Mouse (Mus musculus) heart, postnatal 10 days (tissue): ENCODE measurements around the gene Mocs3. TPM values are rescaled to one million over a fixed set of nuclear protein-coding genes. Genes with fewer than 3 reads are reported as not detected.

ENCODE experiments used
- DNase-seq, 2 experiments: peaks; one replicate each; pipeline ENCODE4 v3.0.0; 2021
- intact Hi-C: fragments of 180-260 bp; cut with DNase I; formaldehyde crosslinking; loops from one replicate; pipeline ENCODE4 v1.15.1; 2025
- total RNA-seq, 2 experiments: library from RNA; stranded (reverse); gene quantifications; 2 replicates each; pipeline ENCODE4 v1.2.3; 2021

Mocs3 gene
- total RNA-seq: 1 to 10 TPM; 6.1 to 7.4 TPM

- peak; percentile 92 to 93 for DNase-seq
- intact Hi-C loops: no loop called here
Measured at GRCm38 (mm10) chr2:168230026-168230728, at the start of gene Mocs3, which contains the start of the genes Gm20716 and Dpm1. Gene Mocs3, plus strand, starts transcription at chr2:168230622. Gene Gm20716, minus strand, starts transcription at chr2:168230364. Gene Dpm1, minus strand, starts transcription at chr2:168230591.

GRCm38 (mm10) chr2:168191856-168192255, 38.6 kb upstream of the Mocs3 start:
- intact Hi-C loops: no loop called here
- no peak for DNase-seq

- intact Hi-C loops: no loop called here
Measured at GRCm38 (mm10) chr2:168193685-168194084, 36.7 kb upstream of the Mocs3 start.

GRCm38 (mm10) chr2:168195721-168196120, 34.7 kb upstream of the Mocs3 start:
- intact Hi-C loops: no loop called here
- DNase-seq: no peak

More at GRCm38 (mm10) chr2:168193685-168194084, 36.7 kb upstream of the Mocs3 start:
- DNase-seq: no peak

GRCm38 (mm10) chr2:168198421-168198820, 32.0 kb upstream of the Mocs3 start:
- DNase-seq: no peak
- intact Hi-C loops: no loop called here

GRCm38 (mm10) chr2:168199476-168199875, 30.9 kb upstream of the Mocs3 start:
- DNase-seq: no peak
- intact Hi-C loops: no loop called here

GRCm38 (mm10) chr2:168200014-168200691, 30.3 kb upstream of the Mocs3 start:
- intact Hi-C loops: no loop called here
- DNase-seq: no peak

- intact Hi-C loops: loop anchor here (2.0 kb wide), 3 partner anchors 50 to 92 kb away; no protein-coding TSS in a partner anchor
- no peak for DNase-seq
Measured at GRCm38 (mm10) chr2:168204476-168204999, 25.9 kb upstream of the Mocs3 start.

- intact Hi-C loops: loop anchor here (2.0 kb wide), 3 partner anchors 50 to 92 kb away; no protein-coding TSS in a partner anchor
- peak; percentile 89 to 94 for DNase-seq
Measured at GRCm38 (mm10) chr2:168205265-168205664, 25.2 kb upstream of the Mocs3 start.

- peak; percentile 30 to 40 for DNase-seq
- intact Hi-C loops: loop anchor here (2.0 kb wide), 3 partner anchors 51 to 93 kb away; no protein-coding TSS in a partner anchor
Measured at GRCm38 (mm10) chr2:168205681-168206631, 24.5 kb upstream of the Mocs3 start.

- DNase-seq: peak; percentile 97 to 98
- intact Hi-C loops: no loop called here
Measured at GRCm38 (mm10) chr2:168206725-168207644, 23.4 kb upstream of the Mocs3 start, which contains the start of gene Adnp. Gene Adnp, minus strand, starts transcription at chr2:168207112.

- intact Hi-C loops: loop anchor here (2.0 kb wide), 1 partner anchor 17 kb away; no protein-coding TSS in a partner anchor
- no peak for DNase-seq
Measured at GRCm38 (mm10) chr2:168207883-168208282, 22.5 kb upstream of the Mocs3 start.

- no peak for DNase-seq
- intact Hi-C loops: no loop called here
Measured at GRCm38 (mm10) chr2:168213788-168214397, 16.5 kb upstream of the Mocs3 start.

- intact Hi-C loops: no loop called here
- DNase-seq: no peak
Measured at GRCm38 (mm10) chr2:168223326-168223725, 7.1 kb upstream of the Mocs3 start.

- peak; percentile 42 to 55 for DNase-seq
- intact Hi-C loops: no loop called here
Measured at GRCm38 (mm10) chr2:168229116-168230025, 1.1 kb upstream of the Mocs3 start.

GRCm38 (mm10) chr2:168230773-168231470, 500 bp downstream of the Mocs3 start:
- peak; percentile 13 to 39 for DNase-seq
- intact Hi-C loops: no loop called here

GRCm38 (mm10) chr2:168231471-168231829, 1.0 kb downstream of the Mocs3 start:
- intact Hi-C loops: no loop called here
- no peak for DNase-seq
